Mouse (Mus musculus): Measurements from ENCODE around the gene Pappa. TPM values are rescaled to one million over a fixed set of nuclear protein-coding genes. Genes with fewer than 3 reads are reported as not detected.

Gene Pappa
- total RNA-seq (2021): under 1 TPM; 0.32 TPM

GRCm38 (mm10) chr4:65123741-65124224 lies at the start of gene Pappa:
Pappa (plus strand) TSS chr4:65124174.
- DNase-seq (ENCODE audit: extremely low spot score in 1 of 2, low spot score in 2 of 2): no peak
- intact Hi-C loops (cut with DNase I): loop anchor here (5.0 to 10.0 kb wide), 2 partner anchors 461 to 591 kb away; no protein-coding TSS in a partner anchor

- intact Hi-C loops (cut with DNase I): no loop called here
- no peak for DNase-seq (ENCODE audit: extremely low spot score in 1 of 2, low spot score in 2 of 2)
Observed at GRCm38 (mm10) chr4:65077906-65078615, 45.9 kb upstream of the Pappa start.

GRCm38 (mm10) chr4:65086864-65087263 lies 37.1 kb upstream of the Pappa start:
- intact Hi-C loops (cut with DNase I): no loop called here
- no peak for DNase-seq (ENCODE audit: extremely low spot score in 1 of 2, low spot score in 2 of 2)

- DNase-seq (ENCODE audit: extremely low spot score in 1 of 2, low spot score in 2 of 2): no peak
- intact Hi-C loops (cut with DNase I): no loop called here
Observed at GRCm38 (mm10) chr4:65087592-65087991, 36.4 kb upstream of the Pappa start.

- intact Hi-C loops (cut with DNase I): no loop called here
- no peak for DNase-seq (ENCODE audit: extremely low spot score in 1 of 2, low spot score in 2 of 2)
Observed at GRCm38 (mm10) chr4:65092191-65092590, 31.8 kb upstream of the Pappa start.

- DNase-seq (ENCODE audit: extremely low spot score in 1 of 2, low spot score in 2 of 2): no peak
- intact Hi-C loops (cut with DNase I): loop anchor here (5.0 to 10.0 kb wide), 2 partner anchors 464 to 588 kb away; no protein-coding TSS in a partner anchor
Observed at GRCm38 (mm10) chr4:65120329-65120728, 3.6 kb upstream of the Pappa start.

GRCm38 (mm10) chr4:65122841-65123240 lies 1.1 kb upstream of the Pappa start:
- DNase-seq (ENCODE audit: extremely low spot score in 1 of 2, low spot score in 2 of 2): no peak
- intact Hi-C loops (cut with DNase I): loop anchor here (5.0 to 10.0 kb wide), 2 partner anchors 462 to 591 kb away; no protein-coding TSS in a partner anchor

- peak in 1 of 2 experiments; percentile 27 for DNase-seq (ENCODE audit: extremely low spot score in 1 of 2, low spot score in 2 of 2)
- intact Hi-C loops (cut with DNase I): loop anchor here (5.0 to 10.0 kb wide), 3 partner anchors 373 to 592 kb away; no protein-coding TSS in a partner anchor
Observed at GRCm38 (mm10) chr4:65124369-65125151, 586 bp downstream of the Pappa start.

GRCm38 (mm10) chr4:65125341-65126332 lies 1.7 kb downstream of the Pappa start:
- intact Hi-C loops (cut with DNase I): loop anchor here (5.0 to 10.0 kb wide), 2 partner anchors 372 to 459 kb away; no protein-coding TSS in a partner anchor
- peak; percentile 14 to 32 for DNase-seq (ENCODE audit: extremely low spot score in 1 of 2, low spot score in 2 of 2)

- peak in 1 of 2 experiments; percentile 46 for DNase-seq (ENCODE audit: extremely low spot score in 1 of 2, low spot score in 2 of 2)
- intact Hi-C loops (cut with DNase I): loop anchor here (5.0 to 10.0 kb wide), 2 partner anchors 371 to 458 kb away; no protein-coding TSS in a partner anchor
Observed at GRCm38 (mm10) chr4:65126451-65127290, 2.7 kb downstream of the Pappa start.

- peak in 1 of 2 experiments; percentile 20 for DNase-seq (ENCODE audit: extremely low spot score in 1 of 2, low spot score in 2 of 2)
- intact Hi-C loops (cut with DNase I): loop anchor here (5.0 to 10.0 kb wide), 2 partner anchors 370 to 458 kb away; no protein-coding TSS in a partner anchor
Observed at GRCm38 (mm10) chr4:65127291-65127590, 3.3 kb downstream of the Pappa start.

GRCm38 (mm10) chr4:65132657-65133056 lies 8.7 kb downstream of the Pappa start:
- intact Hi-C loops (cut with DNase I): no loop called here

GRCm38 (mm10) chr4:65134358-65134757 lies 10.4 kb downstream of the Pappa start:
- intact Hi-C loops (cut with DNase I): no loop called here
- DNase-seq (ENCODE audit: extremely low spot score in 1 of 2, low spot score in 2 of 2): no peak

More at GRCm38 (mm10) chr4:65132657-65133056, 8.7 kb downstream of the Pappa start:
- no peak for DNase-seq (ENCODE audit: extremely low spot score in 1 of 2, low spot score in 2 of 2)

- no peak for DNase-seq (ENCODE audit: extremely low spot score in 1 of 2, low spot score in 2 of 2)
- intact Hi-C loops (cut with DNase I): no loop called here
Observed at GRCm38 (mm10) chr4:65135109-65135508, 11.1 kb downstream of the Pappa start.

- intact Hi-C loops (cut with DNase I): no loop called here
- DNase-seq (ENCODE audit: extremely low spot score in 1 of 2, low spot score in 2 of 2): no peak
Observed at GRCm38 (mm10) chr4:65136541-65136940, 12.6 kb downstream of the Pappa start.

- intact Hi-C loops (cut with DNase I): no loop called here
- no peak for DNase-seq (ENCODE audit: extremely low spot score in 1 of 2, low spot score in 2 of 2)
Observed at GRCm38 (mm10) chr4:65146936-65147335, 23.0 kb downstream of the Pappa start.

- DNase-seq (ENCODE audit: extremely low spot score in 1 of 2, low spot score in 2 of 2): no peak
- intact Hi-C loops (cut with DNase I): no loop called here
Observed at GRCm38 (mm10) chr4:65153601-65154000, 29.6 kb downstream of the Pappa start.

All from left cerebral cortex, postnatal 10 days (tissue).